Mouse (Mus musculus) liver, adult 2 months (tissue): ENCODE data around the gene Wsb2.

Experiments
- CTCF ChIP-seq: fragments of 200-500 bp; IDR thresholded peaks from 2 replicates; pipeline ENCODE4 v1.5.1; 2011; ENCODE audit warnings: low read depth, low read length, control low read depth
- POLR2A ChIP-seq: fragments of 200-500 bp; IDR thresholded peaks from 2 replicates; pipeline ENCODE4 v1.6.1; 2011; ENCODE audit warnings: low read length, control low read depth; ENCODE audit not compliant: insufficient read depth; ENCODE audit errors: extremely low read depth

DNA sequence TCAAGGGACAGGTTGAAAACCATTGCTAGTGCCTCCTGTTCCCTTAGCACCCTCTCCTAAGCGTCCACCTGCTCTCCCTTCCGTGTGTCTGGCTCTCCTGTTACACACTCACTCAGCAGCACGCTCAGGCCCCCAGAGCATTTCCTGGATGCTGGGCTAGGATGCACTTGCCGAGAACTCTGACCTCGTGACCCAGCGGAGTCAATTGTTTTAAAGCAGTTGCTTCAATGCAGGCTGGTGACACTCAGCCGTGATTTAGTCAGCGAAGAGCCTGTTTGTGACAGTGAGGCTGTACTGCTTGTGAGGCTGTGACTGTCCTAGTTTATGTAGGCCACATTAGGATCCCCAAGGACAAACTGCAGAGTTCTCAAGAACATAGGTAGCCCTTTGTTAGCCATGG is 10.1 kb downstream of the Wsb2 start:
- no peak for TF ChIP-seq POLR2A
- no peak for TF ChIP-seq CTCF
